Mouse (Mus musculus): ENCODE measurements at regions not wholly inside any gene's neighbourhood (a gene's known extent, or its start where the extent isn't known, plus 50 kb on each side); places are given as distances from the start of the nearest gene placed in this dataset.

DNA sequence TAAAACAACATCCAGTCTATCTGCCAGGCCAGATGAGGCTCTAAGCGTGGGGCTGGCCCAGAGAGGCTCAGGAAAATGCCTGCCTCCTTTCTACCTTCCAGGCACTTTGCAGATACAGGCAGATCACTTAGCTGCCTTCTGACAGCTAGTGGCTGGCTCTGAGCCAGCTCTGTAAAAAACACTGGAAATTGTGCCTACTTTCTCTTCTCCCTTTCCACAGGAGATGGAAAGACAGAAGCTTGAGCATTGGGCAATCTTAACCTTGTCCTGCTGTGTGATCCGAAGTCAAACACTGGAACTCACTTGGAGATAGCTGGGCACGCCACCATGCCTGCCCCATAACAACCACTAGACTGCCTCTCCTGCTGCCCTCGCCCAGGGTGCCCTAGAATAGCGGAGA lies 93.0 kb upstream of the Zmiz1 start:
- DNase-seq (ENCODE audit: low spot score in 2 of 2) = no peak

DNA sequence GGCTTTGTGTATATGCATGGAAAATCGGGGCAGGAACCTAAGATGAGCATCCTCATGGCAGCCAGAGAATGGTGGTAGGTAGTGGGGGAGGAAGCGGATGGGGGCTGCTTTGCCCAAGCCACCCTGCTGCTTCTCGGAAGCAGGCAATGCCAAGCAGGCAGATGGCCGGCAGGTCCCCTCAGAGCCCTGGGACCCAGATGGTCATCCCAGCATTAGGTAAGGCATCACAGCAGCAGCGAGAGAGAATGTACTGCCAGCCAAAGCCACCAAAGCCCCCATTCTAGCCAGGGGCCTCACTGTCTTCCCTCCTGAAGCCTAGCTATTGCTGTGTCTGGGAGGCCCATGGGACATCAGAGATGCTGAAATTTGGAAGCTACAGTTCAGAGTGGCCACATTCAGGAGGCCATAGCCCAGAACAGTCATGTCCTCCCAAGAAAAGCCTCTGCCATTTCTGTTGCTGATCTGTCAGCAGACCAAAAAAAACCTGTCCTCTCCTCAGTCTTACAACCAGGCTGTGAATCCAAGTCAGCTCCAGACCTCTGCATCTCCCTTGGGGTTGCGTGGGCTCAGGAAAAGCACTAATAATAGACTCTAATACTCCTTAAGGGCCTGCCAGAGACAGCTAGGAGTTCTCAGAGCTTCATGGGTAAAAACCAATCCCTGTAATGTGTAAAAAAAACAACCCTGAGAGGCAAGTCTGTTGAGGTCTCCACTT lies 88.5 kb upstream of the Zmiz1 start:
- no peak for DNase-seq (ENCODE audit: low spot score in 2 of 2)

GRCm38 (mm10) chr14:25371021-25371400 lies 88.0 kb upstream of the Zmiz1 start:
- DNase-seq (ENCODE audit: low spot score in 2 of 2) = no peak

DNA sequence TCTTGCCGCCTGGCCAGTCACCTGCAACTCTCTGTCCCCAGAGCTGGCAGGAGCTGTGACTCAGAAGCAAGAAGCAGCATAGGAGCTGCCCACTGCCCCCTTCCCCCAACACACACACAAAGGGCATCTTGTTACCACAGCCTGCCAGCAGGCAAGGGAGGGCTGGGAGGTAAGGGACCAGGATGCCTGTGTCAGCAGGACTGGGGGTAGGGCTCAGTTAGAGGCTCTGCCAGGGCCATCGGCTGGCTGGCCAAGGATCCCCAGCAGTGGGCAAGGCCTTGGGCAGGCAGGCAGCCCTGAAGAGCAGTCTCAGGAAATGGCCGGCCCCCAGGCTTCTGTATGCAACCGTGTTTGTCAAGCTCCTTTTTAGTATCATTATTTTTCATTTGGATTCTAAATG lies 87.3 kb upstream of the Zmiz1 start:
- DNase-seq (ENCODE audit: low spot score in 2 of 2) = peak; percentile 57 to 60

DNA sequence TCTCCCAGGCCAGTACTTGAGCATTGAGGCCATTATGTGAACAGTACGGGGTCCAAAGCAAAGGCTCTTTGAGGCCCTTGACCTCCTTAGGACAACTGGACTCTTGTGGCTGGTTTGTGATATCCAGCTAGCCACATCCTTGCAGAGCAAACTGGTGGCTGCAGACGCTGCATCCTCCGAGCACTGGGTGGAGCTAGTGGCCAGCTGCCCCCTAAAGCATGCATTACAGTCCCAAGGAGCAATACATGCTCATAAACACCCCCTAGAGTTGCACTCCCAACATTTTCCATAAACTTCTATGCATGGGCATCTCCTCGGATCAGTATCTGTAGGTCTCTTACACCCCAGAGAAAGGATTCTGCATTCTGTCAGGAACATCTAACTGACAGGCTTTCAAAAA lies 86.4 kb upstream of the Zmiz1 start:
- no peak for DNase-seq (ENCODE audit: low spot score in 2 of 2)

DNA sequence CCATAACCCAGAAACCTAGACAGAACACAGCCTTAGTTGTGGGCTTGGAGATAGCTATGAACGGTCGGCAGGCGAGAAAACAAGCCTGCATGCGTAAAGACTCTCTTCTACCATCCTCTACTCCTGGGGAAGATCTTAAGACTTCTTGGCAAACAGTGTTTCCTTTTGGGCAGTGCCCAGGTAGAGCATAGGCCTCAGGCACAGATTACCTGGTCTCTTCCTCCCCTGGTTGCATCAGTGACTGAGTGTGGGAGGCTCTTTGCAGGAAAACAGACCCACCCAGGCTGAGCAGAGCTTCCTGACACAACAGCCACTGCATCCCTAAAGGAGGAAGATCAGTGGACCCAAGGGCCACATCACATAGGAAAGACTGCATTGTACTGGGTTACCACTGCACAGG lies 85.8 kb upstream of the Zmiz1 start:
- DNase-seq (ENCODE audit: low spot score in 2 of 2) = no peak

GRCm38 (mm10) chr14:25375001-25375400 lies 84.0 kb upstream of the Zmiz1 start:
- no peak for DNase-seq (ENCODE audit: low spot score in 2 of 2)

- DNase-seq (ENCODE audit: low spot score in 2 of 2) = no peak
Observed at GRCm38 (mm10) chr14:25377091-25377490, 81.9 kb upstream of the Zmiz1 start.

DNA sequence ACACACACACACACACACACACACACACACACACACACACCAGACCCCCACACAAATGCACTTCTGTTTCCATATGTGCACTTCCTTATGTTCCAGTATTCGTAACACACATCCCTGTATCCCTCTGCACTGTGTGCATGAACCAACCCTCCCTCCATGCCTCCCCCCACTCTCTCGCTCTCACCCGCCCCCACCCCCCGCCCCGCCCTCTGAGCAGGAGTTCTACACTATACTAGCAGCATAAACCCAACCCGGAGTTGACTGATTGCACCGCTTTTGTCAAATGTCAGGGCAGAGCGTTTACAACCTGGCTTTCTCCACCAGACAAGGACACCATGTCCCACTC lies 81.5 kb upstream of the Zmiz1 start:
- no peak for DNase-seq (ENCODE audit: low spot score in 2 of 2)

GRCm38 (mm10) chr14:25377900-25378716 lies 80.9 kb upstream of the Zmiz1 start:
- DNase-seq (ENCODE audit: low spot score in 2 of 2) = peak; percentile 91 to 94

GRCm38 (mm10) chr14:25378717-25379224 lies 80.2 kb upstream of the Zmiz1 start:
- DNase-seq (ENCODE audit: low spot score in 2 of 2) = peak; percentile 51 to 61

GRCm38 (mm10) chr14:25383169-25383824 lies 75.7 kb upstream of the Zmiz1 start:
- no peak for DNase-seq (ENCODE audit: low spot score in 2 of 2)

DNA sequence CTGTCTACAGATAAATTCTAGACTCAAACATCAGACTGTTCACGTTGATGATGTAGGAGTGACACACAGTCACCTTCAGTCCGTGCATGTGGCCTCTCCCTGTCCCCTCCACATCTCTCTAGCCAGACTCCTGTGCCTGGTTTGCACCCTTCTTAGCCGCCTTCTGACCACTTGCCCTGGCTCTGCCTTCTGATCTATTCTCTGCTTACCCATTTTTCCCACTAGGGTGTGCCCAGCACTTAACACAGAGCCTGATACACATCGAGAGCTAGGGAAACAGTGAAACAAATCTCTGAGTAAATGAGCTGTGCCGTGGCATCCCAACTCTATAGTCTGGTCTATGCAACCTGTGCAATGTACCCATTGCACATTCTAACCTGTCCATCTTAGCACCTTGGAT lies 73.3 kb upstream of the Zmiz1 start:
- DNase-seq (ENCODE audit: low spot score in 2 of 2) = no peak

GRCm38 (mm10) chr14:25387780-25388179 lies 71.2 kb upstream of the Zmiz1 start:
- no peak for DNase-seq (ENCODE audit: low spot score in 2 of 2)

DNA sequence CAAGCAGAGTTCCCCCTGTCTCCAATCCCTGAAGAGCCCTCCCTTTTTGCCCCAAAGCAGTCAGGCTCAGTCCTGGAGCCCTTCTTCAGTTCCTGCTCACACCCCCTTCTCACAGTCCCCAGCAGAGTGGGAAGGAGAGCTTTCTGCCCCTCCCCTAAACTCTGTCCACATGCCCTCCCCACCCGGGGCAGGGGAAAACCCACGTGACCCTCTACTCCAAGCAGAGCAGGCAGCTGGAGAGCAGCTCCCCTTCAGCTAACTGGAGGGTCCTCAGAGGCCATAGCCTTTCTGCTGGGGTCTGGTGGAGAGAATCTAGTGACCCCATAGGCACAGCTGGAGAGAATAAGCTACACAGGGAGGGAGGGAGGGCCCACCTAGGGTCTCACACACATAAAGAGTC lies 69.7 kb upstream of the Zmiz1 start:
- DNase-seq (ENCODE audit: low spot score in 2 of 2) = no peak

GRCm38 (mm10) chr14:25392412-25392811 lies 66.6 kb upstream of the Zmiz1 start:
- DNase-seq (ENCODE audit: low spot score in 2 of 2) = no peak

GRCm38 (mm10) chr14:25392940-25393339 lies 66.0 kb upstream of the Zmiz1 start:
- DNase-seq (ENCODE audit: low spot score in 2 of 2) = no peak

- peak; percentile 50 to 59 for DNase-seq (ENCODE audit: low spot score in 2 of 2)
Observed at GRCm38 (mm10) chr14:25394931-25395330, 64.1 kb upstream of the Zmiz1 start.

DNA sequence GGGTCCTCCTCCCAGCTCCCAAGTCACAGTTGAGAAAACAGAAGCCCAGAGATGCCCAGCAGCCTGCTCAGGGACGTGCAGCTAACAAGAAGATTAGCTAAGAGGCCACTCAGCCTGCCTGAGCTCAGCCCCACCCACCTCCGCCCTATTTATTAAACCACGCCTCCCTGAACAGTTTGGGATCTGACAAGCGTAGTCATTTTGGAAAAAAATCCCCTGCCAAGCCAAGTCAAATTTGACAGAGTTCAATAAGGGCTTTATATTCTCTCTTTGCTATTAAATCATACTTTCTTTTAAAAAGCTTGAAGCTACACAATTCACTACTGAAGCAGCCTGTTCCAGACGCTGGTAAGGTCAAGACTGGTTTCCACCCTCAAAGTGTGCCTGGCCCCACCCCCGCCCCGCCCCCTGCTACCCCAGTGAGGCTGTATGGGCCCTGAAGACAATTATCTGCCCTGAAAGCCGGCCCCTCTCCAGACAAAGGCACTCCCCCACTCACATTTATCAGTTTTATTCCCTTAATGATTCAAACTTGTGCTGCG lies 61.9 kb upstream of the Zmiz1 start:
- DNase-seq (ENCODE audit: low spot score in 2 of 2) = peak; percentile 65 to 86

DNA sequence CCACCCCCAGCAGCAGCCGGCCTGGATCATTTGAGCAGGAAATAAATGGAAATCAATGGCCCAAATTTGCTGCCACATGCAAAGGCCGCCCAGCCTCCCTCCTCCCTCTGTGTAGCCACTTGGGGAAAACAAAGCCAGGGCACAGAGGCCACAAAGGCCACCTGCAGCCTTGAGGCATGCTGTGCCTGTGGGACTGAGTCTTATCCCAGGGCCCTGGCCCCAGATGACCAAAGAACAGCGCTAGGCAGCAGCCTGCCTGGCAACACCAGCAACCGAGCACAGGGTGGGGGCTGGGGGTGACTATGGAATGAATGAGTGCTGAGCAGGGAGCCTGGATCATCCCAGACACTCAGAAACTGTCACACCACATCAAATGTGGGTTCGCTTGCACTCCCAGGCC lies 61.2 kb upstream of the Zmiz1 start:
- no peak for DNase-seq (ENCODE audit: low spot score in 2 of 2)

DNA sequence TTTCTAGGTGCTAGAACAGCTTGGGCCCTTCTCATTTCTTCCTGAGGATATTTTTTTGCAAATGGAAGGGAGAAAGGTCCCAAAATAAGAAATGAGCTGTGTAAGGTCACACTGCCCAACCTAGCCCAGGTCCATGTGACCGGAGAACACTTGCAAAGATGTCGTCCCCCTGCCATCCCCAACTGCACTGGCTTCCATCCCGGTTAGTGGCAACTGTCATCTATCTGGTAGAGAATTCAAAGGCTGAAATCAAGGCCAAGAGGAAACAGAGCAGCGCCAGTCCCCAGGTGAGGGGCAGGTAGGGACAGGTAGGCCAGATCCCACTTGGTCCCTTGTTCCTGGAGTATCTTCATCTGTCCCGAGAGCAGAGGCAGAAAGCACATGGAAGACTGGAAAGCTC lies 60.2 kb upstream of the Zmiz1 start:
- DNase-seq (ENCODE audit: low spot score in 2 of 2) = no peak

- DNase-seq (ENCODE audit: low spot score in 2 of 2) = no peak
Observed at GRCm38 (mm10) chr14:25399286-25399685, 59.7 kb upstream of the Zmiz1 start.

All from heart, adult 9 months (tissue).